10 mouse cellular contexts compared by ENCODE assay signal in genomic region chr17:26043249-26043636, GRCm38 (mm10). TPM values are rescaled to one million over a fixed set of nuclear protein-coding genes. Genes with fewer than 3 reads are reported as not detected.
DNase-seq lines count a peak whose midpoint lies in the region; ATAC-seq and TF ChIP-seq lines count a peak whose summit lies in the region.
"Had no signal": no experiment of that assay in that cellular context is flagged by ENCODE, and none has a peak within 500 bp of the region (broad histone marks: within the 10 kb centered on the region; RNA-seq: fewer than 3 reads in every experiment).

No protein-coding gene starts in this region.

- DNase-seq in liver, adult 2 months (ENCODE audit: extremely low read depth, low read depth, low spot score) = peak; percentile 71
- no peak for DNase-seq in liver
- DNase-seq in embryonic facial prominence, embryonic 14.5 days (ENCODE audit: low spot score) = peak; percentile 41
- peak; percentile 83 to 86 for DNase-seq in layer of hippocampus, adult 8-10 months (ENCODE audit: low spot score in 2 of 2)
- peak; percentile 56 for DNase-seq in lung, postnatal 25 days (ENCODE audit: low spot score)
- DNase-seq in urinary bladder, postnatal 10 days (ENCODE audit: low spot score) = no peak

- TF ChIP-seq CTCF in liver, adult 2 months (IDR thresholded peaks at IDR 0.05; ENCODE audit: low read depth, low read length) = no peak

- H3K4me2 ChIP-seq in embryonic facial prominence, embryonic 14.5 days (ENCODE audit: low read depth, low read length) = no peak overlapping the region
- H3K4me2 ChIP-seq in heart, embryonic 15.5 days = peak overlapping the region; percentile 52
- H3K4me2 ChIP-seq in stomach, embryonic 16.5 days (ENCODE audit: low read depth, low read length) = no peak overlapping the region
- H3K4me2 ChIP-seq: embryonic facial prominence, embryonic 12.5 days had no signal

- no peaks in the 10 kb centered on the region for H3K36me3 ChIP-seq in liver, adult 2 months (ENCODE audit: control insufficient read depth, insufficient read depth, low read length)
- no peaks in the 10 kb centered on the region for H3K36me3 ChIP-seq in embryonic facial prominence, embryonic 14.5 days (ENCODE audit: control insufficient read depth, insufficient read depth, low read length)
- H3K36me3 ChIP-seq in heart, embryonic 15.5 days = no peaks in the 10 kb centered on the region
- H3K36me3 ChIP-seq in stomach, embryonic 16.5 days (ENCODE audit: control insufficient read depth, insufficient read depth, low read length) = no peaks in the 10 kb centered on the region
- H3K36me3 ChIP-seq: embryonic facial prominence, embryonic 12.5 days had no signal

- H3K27me3 ChIP-seq in liver, adult 2 months (ENCODE audit: control insufficient read depth, insufficient read depth, low read length) = no peaks in the 10 kb centered on the region
- no peaks in the 10 kb centered on the region for H3K27me3 ChIP-seq in embryonic facial prominence, embryonic 14.5 days (replicated peaks; ENCODE audit: control insufficient read depth, insufficient read depth, low read length)
- no peaks in the 10 kb centered on the region for H3K27me3 ChIP-seq in heart, embryonic 15.5 days
- H3K27me3 ChIP-seq in stomach, embryonic 16.5 days (ENCODE audit: control insufficient read depth, insufficient read depth, low read length) = no peaks in the 10 kb centered on the region
- H3K27me3 ChIP-seq: embryonic facial prominence, embryonic 12.5 days had no signal

- no peaks in the 10 kb centered on the region for H3K9me3 ChIP-seq in embryonic facial prominence, embryonic 14.5 days (ENCODE audit: control insufficient read depth, low read length)
- H3K9me3 ChIP-seq in heart, embryonic 15.5 days (replicated peaks) = no peaks in the 10 kb centered on the region
- no peaks in the 10 kb centered on the region for H3K9me3 ChIP-seq in stomach, embryonic 16.5 days (replicated peaks; ENCODE audit: control insufficient read depth, low read length)
- H3K9me3 ChIP-seq: embryonic facial prominence, embryonic 12.5 days; megakaryocyte, embryonic 14.5 days had no signal

- 35% methylated on average over 5 of the region's 5 CpGs for WGBS in liver, adult 2 months
- 71% methylated on average over 5 of the region's 5 CpGs for WGBS in embryonic facial prominence, embryonic 14.5 days
- WGBS in heart, embryonic 15.5 days = 26% methylated on average over 5 of the region's 5 CpGs
- 60% methylated on average over 5 of the region's 5 CpGs for WGBS in stomach, embryonic 16.5 days

- ATAC-seq in embryonic facial prominence, embryonic 14.5 days (ENCODE audit: low read depth) = 0 out of 2 replicates have a peak, but pooled peaks have one; percentile 38
- peak; percentile 83 for ATAC-seq in heart, embryonic 15.5 days (replicated peaks; ENCODE audit: insufficient number of reproducible peaks, insufficient read depth, low FRiP score, low read depth)
- ATAC-seq in stomach, embryonic 16.5 days (ENCODE audit: insufficient read depth, low FRiP score) = peak; percentile 24; the same call in 1 of the 2 replicates

- H3K79me2 ChIP-seq in liver, adult 2 months (ENCODE audit: control insufficient read depth, insufficient read depth, low read length) = no peaks in the 10 kb centered on the region; the same call in 1 of the 2 replicates

- H3K4me1 ChIP-seq in liver, adult 2 months (ENCODE audit: control insufficient read depth, insufficient read depth, low read length) = peaks cover 2% of the 10 kb centered on the region; the same call in 1 of the 2 replicates
- 0 out of 2 replicates have a peak, but pooled peaks cover 3% of the 10 kb centered on the region for H3K4me1 ChIP-seq in embryonic facial prominence, embryonic 14.5 days (ENCODE audit: control insufficient read depth, insufficient read depth, low read length)
- H3K4me1 ChIP-seq in heart, embryonic 15.5 days (replicated peaks) = peaks cover 39% of the 10 kb centered on the region
- H3K4me1 ChIP-seq in stomach, embryonic 16.5 days (ENCODE audit: control insufficient read depth, insufficient read depth, low read length) = peaks cover 12% of the 10 kb centered on the region
- H3K4me1 ChIP-seq: embryonic facial prominence, embryonic 12.5 days; megakaryocyte, embryonic 14.5 days had no signal

- no peak overlapping the region for H3K27ac ChIP-seq in liver, adult 2 months (replicated peaks; ENCODE audit: insufficient read depth, low read depth, low read length)
- no peak overlapping the region; the same call in 1 of the 2 replicates for H3K27ac ChIP-seq in embryonic facial prominence, embryonic 14.5 days (replicated peaks; ENCODE audit: low read depth, low read length)
- peak overlapping the region; percentile 97 for H3K27ac ChIP-seq in heart, embryonic 15.5 days
- H3K27ac ChIP-seq in stomach, embryonic 16.5 days (ENCODE audit: low read length) = no peak overlapping the region
- H3K27ac ChIP-seq: embryonic facial prominence, embryonic 12.5 days had no signal

- no peak overlapping the region for H3K9ac ChIP-seq in liver, adult 2 months (ENCODE audit: low read depth, low read length)
- H3K9ac ChIP-seq in embryonic facial prominence, embryonic 14.5 days (ENCODE audit: low read depth, low read length) = no peak overlapping the region
- 0 out of 2 replicates have a peak overlapping the region, but pooled peaks have one; percentile 6 for H3K9ac ChIP-seq in heart, embryonic 15.5 days
- no peak overlapping the region for H3K9ac ChIP-seq in stomach, embryonic 16.5 days (ENCODE audit: low read length)
- H3K9ac ChIP-seq: embryonic facial prominence, embryonic 12.5 days had no signal

- no peak for TF ChIP-seq POLR2A in liver, adult 2 months (IDR thresholded peaks at IDR 0.05; ENCODE audit: extremely low read depth, insufficient read depth, low read length)

- H3K4me3 ChIP-seq in liver, adult 2 months (ENCODE audit: insufficient read depth, low read depth, low read length) = no peak overlapping the region
- no peak overlapping the region for H3K4me3 ChIP-seq in embryonic facial prominence, embryonic 14.5 days (ENCODE audit: low read depth, low read length)
- H3K4me3 ChIP-seq in heart, embryonic 15.5 days = peak overlapping the region; percentile 16; the same call in 1 of the 2 replicates
- H3K4me3 ChIP-seq in stomach, embryonic 16.5 days (replicated peaks; ENCODE audit: low read length) = no peak overlapping the region
- H3K4me3 ChIP-seq: embryonic facial prominence, embryonic 12.5 days; megakaryocyte, embryonic 14.5 days had no signal

RNA-seq across cellular contexts. Expression of gene Rab11fip3, which starts 26.1 kb away (rescaled TPM):
- total RNA-seq in liver, adult 2 months (2014; rRNA removed) = 4.6 and 7.7 TPM in 2 replicates
- 11.1 and 13.2 TPM in 2 replicates for polyA plus RNA-seq in liver, adult 2 months (2012; rRNA removed)
- 15.8 and 17.7 TPM in 2 replicates for polyA plus RNA-seq in embryonic facial prominence, embryonic 14.5 days (2014; fragmentation: Nextera tagmentation; extraction: Ambion mirVana)
- 10.2 and 12.8 TPM in 2 replicates for polyA plus RNA-seq in heart, embryonic 15.5 days (2015; fragmentation: Nextera tagmentation; extraction: Ambion mirVana)
- total RNA-seq in layer of hippocampus, adult 8-10 months (2022) = 100 to 1,000 TPM in 3 of 4 experiments, 10 to 100 TPM in 1; 96.5 to 113 (median 102) TPM
- polyA plus RNA-seq in stomach, embryonic 16.5 days (2015; fragmentation: Nextera tagmentation; extraction: Ambion mirVana) = 6.0 and 6.9 TPM in 2 replicates

RNA-seq across cellular contexts. Expression of gene Decr2, which starts 46.9 kb away (rescaled TPM):
- total RNA-seq in liver, adult 2 months (2014; rRNA removed) = 179 and 237 TPM in 2 replicates
- polyA plus RNA-seq in liver, adult 2 months (2012; rRNA removed) = 147 and 154 TPM in 2 replicates
- polyA plus RNA-seq in embryonic facial prominence, embryonic 14.5 days (2014; fragmentation: Nextera tagmentation; extraction: Ambion mirVana) = 15.7 and 18.5 TPM in 2 replicates
- polyA plus RNA-seq in heart, embryonic 15.5 days (2015; fragmentation: Nextera tagmentation; extraction: Ambion mirVana) = 36.0 and 36.9 TPM in 2 replicates
- 10 to 100 TPM; 27.6 to 31.2 (median 29.7) TPM for total RNA-seq in layer of hippocampus, adult 8-10 months (2022)
- polyA plus RNA-seq in stomach, embryonic 16.5 days (2015; fragmentation: Nextera tagmentation; extraction: Ambion mirVana) = 47.1 and 56.6 TPM in 2 replicates

RNA-seq across cellular contexts. Expression of gene Nme4, which starts 52.2 kb away (rescaled TPM):
- 6.2 and 7.0 TPM in 2 replicates for total RNA-seq in liver, adult 2 months (2014; rRNA removed)
- polyA plus RNA-seq in liver, adult 2 months (2012; rRNA removed) = 8.7 TPM in 2 replicates
- 77.2 and 92.4 TPM in 2 replicates for polyA plus RNA-seq in embryonic facial prominence, embryonic 14.5 days (2014; fragmentation: Nextera tagmentation; extraction: Ambion mirVana)
- 48.8 and 61.8 TPM in 2 replicates for polyA plus RNA-seq in heart, embryonic 15.5 days (2015; fragmentation: Nextera tagmentation; extraction: Ambion mirVana)
- total RNA-seq in layer of hippocampus, adult 8-10 months (2022) = 1 to 10 TPM; 5.1 to 6.3 (median 5.4) TPM
- 67.7 and 74.7 TPM in 2 replicates for polyA plus RNA-seq in stomach, embryonic 16.5 days (2015; fragmentation: Nextera tagmentation; extraction: Ambion mirVana)

RNA-seq across cellular contexts. Expression of gene Capn15, which starts 57.6 kb away (rescaled TPM):
- 1.8 and 3.0 TPM in 2 replicates for total RNA-seq in liver, adult 2 months (2014; rRNA removed)
- 16.8 and 23.3 TPM in 2 replicates for polyA plus RNA-seq in liver, adult 2 months (2012; rRNA removed)
- 25.2 and 25.8 TPM in 2 replicates for polyA plus RNA-seq in embryonic facial prominence, embryonic 14.5 days (2014; fragmentation: Nextera tagmentation; extraction: Ambion mirVana)
- polyA plus RNA-seq in heart, embryonic 15.5 days (2015; fragmentation: Nextera tagmentation; extraction: Ambion mirVana) = 9.3 and 13.5 TPM in 2 replicates
- total RNA-seq in layer of hippocampus, adult 8-10 months (2022) = 10 to 100 TPM; 45.4 to 61.2 (median 53.8) TPM
- 21.6 and 23.3 TPM in 2 replicates for polyA plus RNA-seq in stomach, embryonic 16.5 days (2015; fragmentation: Nextera tagmentation; extraction: Ambion mirVana)

Comparison
In these comparisons a context has a peak if more than half of its experiments do, and no peak if none do; other contexts are left out.
1. DNase-seq: peak in liver, adult 2 months (single experiment), embryonic facial prominence, embryonic 14.5 days (single experiment), layer of hippocampus, adult 8-10 months (2 of 2) and lung, postnatal 25 days (single experiment); none in liver (single experiment) and urinary bladder, postnatal 10 days (single experiment).
2. ATAC-seq: peak in every context shown above with its lines; median percentile 83 in heart, embryonic 15.5 days; 38 in embryonic facial prominence, embryonic 14.5 days; 24 in stomach, embryonic 16.5 days.